ENCODE assay signal across 9 mouse cellular contexts in genomic region chr7:113961500-113961895, GRCm38 (mm10).
DNase-seq lines count a peak whose midpoint lies in the region; ATAC-seq lines count a peak whose summit lies in the region.
"Had no signal": no experiment of that assay in that cellular context is flagged by ENCODE, and none has a peak within 500 bp of the region (broad histone marks: within the 10 kb centered on the region; RNA-seq: fewer than 3 reads in every experiment).

No protein-coding gene starts in this region.

- no peaks in the 10 kb centered on the region for H3K4me1 ChIP-seq in neural tube, embryonic 15.5 days
- H3K4me1 ChIP-seq: liver, embryonic 15.5 days had no signal

- WGBS in neural tube, embryonic 15.5 days, result 76% methylated on average over 3 of the region's 3 CpGs

- ATAC-seq in neural tube, embryonic 15.5 days (ENCODE audit: low FRiP score), result no peak
- ATAC-seq in activated CD4-positive, CD25-positive, alpha-beta regulatory T cell, adult 4 months, result no peak

- intact Hi-C loops in heart, postnatal 14 days (cut with DNase I), result loop anchor here (5.0 kb wide), 1 partner anchor 194 kb away; the partner anchor contains the start of gene Spon1

- no peaks in the 10 kb centered on the region for H3K36me3 ChIP-seq in neural tube, embryonic 15.5 days
- H3K36me3 ChIP-seq: liver, embryonic 15.5 days had no signal

- no peaks in the 10 kb centered on the region for H3K9me3 ChIP-seq in neural tube, embryonic 15.5 days (replicated peaks)
- H3K9me3 ChIP-seq: liver, embryonic 15.5 days had no signal

- no peaks in the 10 kb centered on the region for H3K27me3 ChIP-seq in neural tube, embryonic 15.5 days (replicated peaks)
- H3K27me3 ChIP-seq: liver, embryonic 15.5 days had no signal

- no peak overlapping the region for H3K4me3 ChIP-seq in neural tube, embryonic 15.5 days (replicated peaks)
- H3K4me3 ChIP-seq: liver, embryonic 15.5 days had no signal

- H3K27ac ChIP-seq in neural tube, embryonic 15.5 days (replicated peaks), result no peak overlapping the region; the same call in 1 of the 2 replicates
- H3K27ac ChIP-seq: liver, embryonic 15.5 days had no signal

- DNase-seq in heart, postnatal 14 days, result peak; percentile 7 to 19
- DNase-seq in heart, adult 9 months (ENCODE audit: low spot score in 2 of 2), result no peak
- DNase-seq in urinary bladder, postnatal 14 days (ENCODE audit: low spot score), result peak; percentile 7
- no peak for DNase-seq in urinary bladder, postnatal 10 days (ENCODE audit: low spot score)
- DNase-seq in layer of hippocampus, adult 8-10 months (ENCODE audit: low spot score in 2 of 2), result peak; percentile 17 to 23
- no peak for DNase-seq in spleen, postnatal 14 days (ENCODE audit: low spot score in 2 of 2)

- no peak overlapping the region for H3K9ac ChIP-seq in neural tube, embryonic 15.5 days (replicated peaks)
- H3K9ac ChIP-seq: liver, embryonic 15.5 days had no signal

- no peak overlapping the region for H3K4me2 ChIP-seq in neural tube, embryonic 15.5 days
- H3K4me2 ChIP-seq: liver, embryonic 15.5 days had no signal

Comparison
In these comparisons a context has a peak if more than half of its experiments do, and no peak if none do; other contexts are left out.
1. DNase-seq: peak in heart, postnatal 14 days (2 of 2), urinary bladder, postnatal 14 days (single experiment) and layer of hippocampus, adult 8-10 months (2 of 2); none in heart, adult 9 months (0 of 2), urinary bladder, postnatal 10 days (single experiment) and spleen, postnatal 14 days (0 of 2).